Mouse (Mus musculus) hindlimb bud, embryonic 11.5 days (tissue): ENCODE results near the gene Lsp1.

Source experiments
- DNase-seq: peaks from one replicate; pipeline ENCODE4 v3.0.0-alpha.2; 2012; ENCODE audit warnings: low read depth, low spot score; ENCODE audit errors: extremely low spot score

The Lsp1 gene

GRCm38 (mm10) chr7:142443474-142443873, 17.1 kb upstream of the Lsp1 start:
- DNase-seq, result no peak

GRCm38 (mm10) chr7:142444171-142444570, 16.4 kb upstream of the Lsp1 start:
- DNase-seq, result no peak

GRCm38 (mm10) chr7:142445324-142445723, 15.3 kb upstream of the Lsp1 start:
- DNase-seq, result no peak

GRCm38 (mm10) chr7:142446264-142446663, 14.3 kb upstream of the Lsp1 start:
- no peak for DNase-seq

GRCm38 (mm10) chr7:142449038-142449617, 11.5 kb upstream of the Lsp1 start:
- DNase-seq, result no peak

GRCm38 (mm10) chr7:142454706-142455105, 5.9 kb upstream of the Lsp1 start:
- DNase-seq, result no peak

- no peak for DNase-seq
Observed at GRCm38 (mm10) chr7:142455251-142455650, 5.4 kb upstream of the Lsp1 start.

- no peak for DNase-seq
Observed at GRCm38 (mm10) chr7:142456806-142457205, 3.8 kb upstream of the Lsp1 start.

GRCm38 (mm10) chr7:142457227-142457811, 3.3 kb upstream of the Lsp1 start:
- DNase-seq, result no peak

GRCm38 (mm10) chr7:142458026-142458425, 2.6 kb upstream of the Lsp1 start:
- no peak for DNase-seq

- no peak for DNase-seq
Observed at GRCm38 (mm10) chr7:142458676-142459298, 1.8 kb upstream of the Lsp1 start.

- no peak for DNase-seq
Observed at GRCm38 (mm10) chr7:142459299-142459691, 1.3 kb upstream of the Lsp1 start.

GRCm38 (mm10) chr7:142461446-142461845, 837 bp downstream of the Lsp1 start:
- DNase-seq, result no peak

- no peak for DNase-seq
Observed at GRCm38 (mm10) chr7:142462190-142462589, 1.6 kb downstream of the Lsp1 start.

GRCm38 (mm10) chr7:142462594-142463078, 2.0 kb downstream of the Lsp1 start:
- DNase-seq, result no peak

GRCm38 (mm10) chr7:142470171-142470691, 9.6 kb downstream of the Lsp1 start:
- DNase-seq, result no peak

- DNase-seq, result no peak
Observed at GRCm38 (mm10) chr7:142470808-142471413, 10.3 kb downstream of the Lsp1 start.

GRCm38 (mm10) chr7:142471414-142471861, 10.8 kb downstream of the Lsp1 start:
- no peak for DNase-seq

- no peak for DNase-seq
Observed at GRCm38 (mm10) chr7:142471884-142472570, 11.4 kb downstream of the Lsp1 start.

- no peak for DNase-seq
Observed at GRCm38 (mm10) chr7:142472936-142473335, 12.3 kb downstream of the Lsp1 start.

- no peak for DNase-seq
Observed at GRCm38 (mm10) chr7:142473476-142473875, 12.9 kb downstream of the Lsp1 start.
